Mouse (Mus musculus) cerebellum, adult 11-12 months (tissue): ENCODE measurements around the gene Loxl4.
A peak's percentile ranks its signal among the peaks of the same experiment; 100 is the strongest.

ENCODE experiments used
- DNase-seq: peaks from one replicate; pipeline ENCODE4 v3.0.0; 2022

Loxl4 gene

DNA sequence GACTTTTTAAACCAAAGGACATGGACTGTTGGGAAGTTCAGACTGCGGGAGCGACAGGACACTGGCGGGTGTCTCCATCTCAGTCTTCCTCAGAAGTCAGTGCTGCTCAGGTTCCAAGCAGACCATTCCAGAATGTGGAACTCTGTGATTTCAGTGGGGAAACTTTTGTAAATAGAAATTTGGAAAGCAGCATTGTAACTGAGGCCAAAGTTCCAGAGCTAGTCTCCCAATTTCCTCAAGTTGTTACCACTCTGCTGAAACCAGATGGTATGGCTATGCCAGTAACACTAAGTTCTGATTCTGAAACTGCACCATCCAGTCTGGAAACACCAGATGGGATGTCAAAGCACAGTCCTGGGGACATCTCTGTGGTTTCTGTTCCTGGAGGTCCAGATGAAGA is 49.6 kb downstream of the Loxl4 start:
- no peak for DNase-seq

DNA sequence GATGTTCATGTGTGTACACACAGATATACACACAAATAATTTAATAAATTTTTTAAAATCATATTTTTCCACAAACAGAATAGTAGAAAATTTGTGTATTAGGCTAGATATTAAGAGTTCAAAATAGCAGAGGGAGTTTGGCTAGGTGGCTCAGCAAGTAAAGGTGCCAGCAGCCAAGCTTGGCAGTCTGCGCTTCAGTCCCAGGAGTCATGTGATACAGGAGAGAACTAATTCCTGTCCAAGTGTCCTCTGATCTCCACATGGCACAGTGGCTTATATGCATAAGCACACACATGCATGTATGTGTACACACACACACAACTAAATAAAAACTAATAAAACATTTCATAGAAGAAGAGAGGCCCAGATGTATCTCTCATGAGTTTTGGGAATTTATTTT is 50.6 kb downstream of the Loxl4 start:
- peak; percentile 25 for DNase-seq

DNA sequence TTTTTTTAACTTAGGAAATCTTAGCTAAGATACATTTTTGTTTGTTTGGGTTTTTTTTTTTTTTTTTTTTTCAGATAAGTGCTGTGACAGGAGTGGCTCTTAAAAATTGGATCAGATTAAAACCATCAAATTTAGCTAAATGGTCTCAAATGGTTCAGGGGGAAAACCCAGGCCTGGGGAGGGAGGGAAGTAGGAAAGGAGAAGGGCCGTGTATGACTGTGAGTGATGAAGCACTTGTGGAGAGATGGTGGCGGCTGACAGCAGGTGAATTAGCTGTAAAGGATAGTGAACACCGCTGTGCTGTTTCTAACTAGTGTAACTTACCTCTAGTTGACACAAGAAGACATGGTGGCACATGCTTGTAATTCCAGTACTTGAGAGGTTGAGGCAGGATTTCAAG is 53.9 kb downstream of the Loxl4 start:
- DNase-seq, result no peak
